Mouse (Mus musculus): ENCODE results near the gene Gm10320.

DNA sequence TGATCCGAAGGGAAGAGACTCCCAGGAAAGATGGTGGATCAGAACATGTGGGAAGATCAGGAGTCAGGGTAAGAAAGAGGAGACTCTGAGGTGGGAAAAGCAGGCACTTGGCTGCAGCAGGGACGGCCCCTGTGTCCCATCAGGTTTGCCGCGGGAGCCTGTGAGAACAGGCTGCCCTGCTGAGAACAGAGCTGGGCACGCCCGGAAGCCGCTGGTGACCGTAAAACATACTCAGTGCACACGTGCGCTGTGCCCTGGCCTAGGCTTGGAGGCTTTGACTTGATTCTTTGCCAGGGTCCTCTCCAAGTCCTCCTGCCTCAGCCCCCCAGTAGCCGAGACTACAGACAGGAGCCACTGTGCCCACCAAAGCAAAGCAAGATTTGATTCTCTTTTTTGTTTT lies 26.5 kb upstream of the Gm10320 start:
- TF ChIP-seq POLR2A (IDR thresholded peaks at IDR 0.05; ENCODE audit: low read depth, low read length): no peak
- no peak for TF ChIP-seq CTCF (IDR thresholded peaks at IDR 0.05; ENCODE audit: extremely low read depth, insufficient read length, insufficient replicate concordance, low read depth, low read length)

Measured in small intestine, adult 2 months (tissue).